Mouse (Mus musculus) MEL (cell line): ENCODE measurements at regions not wholly inside any gene's neighbourhood (a gene's known extent, or its start where the extent isn't known, plus 50 kb on each side); places are given as distances from the start of the nearest gene placed in this dataset.

Experiments used
- DNase-seq: peaks from one replicate; pipeline ENCODE4 v3.0.0; 2011; ENCODE audit warnings: low read depth, low spot score
- H3K27ac ChIP-seq: 2 replicates; pipeline ENCODE4 v1.5.1; 2012; ENCODE audit warnings: low read depth, mild to moderate bottlenecking, control low read depth, low read length, moderate library complexity; ENCODE audit not compliant: control insufficient read depth
- H3K27me3 ChIP-seq, 2 experiments: fragments of 150-350 bp in 1 of 2; sonication (generic) in 1 of 2; 2 replicates each; pipeline ENCODE4 v1.6.1; 2012; ENCODE audit warnings: low read length in 2 of 2, mild to moderate bottlenecking in 2 of 2, improper control_type of control experiment in 1 of 2, moderate library complexity in 1 of 2; ENCODE audit not compliant: insufficient read depth in 2 of 2, control insufficient read depth in 1 of 2
- H3K36me3 ChIP-seq, 2 experiments: 2 replicates each; pipeline ENCODE4 v1.6.1; 2012 to 2014; ENCODE audit warnings: low read length in 2 of 2, improper control_type of control experiment in 1 of 2, inconsistent platforms in 1 of 2, mild to moderate bottlenecking in 1 of 2; ENCODE audit not compliant: insufficient read depth in 2 of 2, control insufficient read depth in 1 of 2
- H3K4me1 ChIP-seq, 2 experiments: fragments of 150-350 bp in 1 of 2; sonication (generic) in 1 of 2; 2 replicates each; pipeline ENCODE4 v1.6.1; 2012; ENCODE audit warnings: low read length in 2 of 2, improper control_type of control experiment in 1 of 2, mild to moderate bottlenecking in 1 of 2; ENCODE audit not compliant: insufficient read depth in 2 of 2, control insufficient read depth in 1 of 2
- H3K4me3 ChIP-seq, 2 experiments: fragments of 150-350 bp in 1 of 2; sonication (generic) in 1 of 2; 2 replicates each; pipeline ENCODE4 v1.5.1; 2012; ENCODE audit warnings: low read depth in 2 of 2, low read length in 2 of 2, mild to moderate bottlenecking in 2 of 2, moderate library complexity in 2 of 2, control low read depth in 1 of 2, improper control_type of control experiment in 1 of 2; ENCODE audit not compliant: control insufficient read depth in 1 of 2, insufficient read depth in 1 of 2
- H3K79me2 ChIP-seq: 2 replicates; pipeline ENCODE4 v1.6.1; 2012; ENCODE audit warnings: mild to moderate bottlenecking, low read length, moderate library complexity; ENCODE audit not compliant: control insufficient read depth, poor library complexity, insufficient read depth
- H3K9ac ChIP-seq: 2 replicates; pipeline ENCODE4 v1.6.1; 2012; ENCODE audit warnings: low read depth, mild to moderate bottlenecking, control low read depth, low read length, moderate library complexity; ENCODE audit not compliant: control insufficient read depth, poor library complexity, severe bottlenecking
- H3K9me3 ChIP-seq: fragments of 150-350 bp; sonication (generic); replicated peaks from 2 replicates; pipeline ENCODE4 v1.6.1; 2012; ENCODE audit warnings: mild to moderate bottlenecking, low read length, improper control_type of control experiment, moderate library complexity; ENCODE audit not compliant: insufficient read depth
- E2F4 ChIP-seq: IDR thresholded peaks from 2 replicates; pipeline ENCODE4 v1.6.1; 2011; ENCODE audit warnings: low read depth, low read length, improper control_type of control experiment, borderline replicate concordance
- ELF1 ChIP-seq: IDR thresholded peaks from 2 replicates; pipeline ENCODE4 v1.6.1; 2014; ENCODE audit warnings: low read depth, mild to moderate bottlenecking, inconsistent platforms, low read length, improper control_type of control experiment, moderate library complexity
- EP300 ChIP-seq, 2 experiments: IDR thresholded peaks; 2 replicates each; pipeline ENCODE4 v1.6.1; 2011; ENCODE audit warnings: improper control_type of control experiment in 2 of 2, low read length in 2 of 2, low read depth in 1 of 2, mild to moderate bottlenecking in 1 of 2
- ETS1 ChIP-seq: IDR thresholded peaks from 2 replicates; pipeline ENCODE4 v1.6.1; 2012; ENCODE audit warnings: low read depth, mild to moderate bottlenecking, inconsistent platforms, low read length, improper control_type of control experiment, moderate library complexity
- GABPA ChIP-seq: IDR thresholded peaks from 2 replicates; pipeline ENCODE4 v1.6.1; 2012; ENCODE audit warnings: low read depth, mild to moderate bottlenecking, inconsistent platforms, low read length, improper control_type of control experiment, moderate library complexity
- HCFC1 ChIP-seq: IDR thresholded peaks from 2 replicates; pipeline ENCODE4 v1.6.1; 2012; ENCODE audit warnings: low read depth, mild to moderate bottlenecking, inconsistent platforms, low read length, improper control_type of control experiment, moderate library complexity
- MAFK ChIP-seq: IDR thresholded peaks from 2 replicates; pipeline ENCODE4 v1.6.1; 2011; ENCODE audit warnings: low read depth, mild to moderate bottlenecking, low read length, improper control_type of control experiment, borderline replicate concordance
- MAZ ChIP-seq: IDR thresholded peaks from 2 replicates; pipeline ENCODE4 v1.6.1; 2012; ENCODE audit warnings: low read depth, mild to moderate bottlenecking, inconsistent platforms, low read length, improper control_type of control experiment
- MEF2A ChIP-seq: IDR thresholded peaks from 2 replicates; pipeline ENCODE4 v1.6.1; 2014; ENCODE audit warnings: low read depth, mild to moderate bottlenecking, inconsistent platforms, low read length, improper control_type of control experiment; ENCODE audit not compliant: poor library complexity, insufficient replicate concordance, severe bottlenecking; ENCODE audit errors: extremely low read depth
- MXI1 ChIP-seq: IDR thresholded peaks from 2 replicates; pipeline ENCODE4 v1.6.1; 2011; ENCODE audit warnings: mild to moderate bottlenecking, low read depth, low read length, improper control_type of control experiment
- MYB ChIP-seq: IDR thresholded peaks from 2 replicates; pipeline ENCODE4 v1.6.1; 2011; ENCODE audit warnings: mild to moderate bottlenecking, low read depth, low read length, improper control_type of control experiment
- NRF1 ChIP-seq: IDR thresholded peaks from 2 replicates; pipeline ENCODE4 v1.6.1; 2014; ENCODE audit warnings: low read depth, mild to moderate bottlenecking, inconsistent platforms, low read length, improper control_type of control experiment, moderate library complexity; ENCODE audit not compliant: poor library complexity, insufficient read depth, severe bottlenecking
- POLR2A ChIP-seq, 2 experiments: IDR thresholded peaks; 2 replicates each; pipeline ENCODE4 v1.6.1; 2011 to 2012; ENCODE audit warnings: low read length in 2 of 2, mild to moderate bottlenecking in 2 of 2, control low read depth in 1 of 2, improper control_type of control experiment in 1 of 2, low read depth in 1 of 2, moderate library complexity in 1 of 2; ENCODE audit not compliant: control insufficient read depth in 1 of 2, insufficient read depth in 1 of 2, poor library complexity in 1 of 2
- POLR2AphosphoS2 ChIP-seq: IDR thresholded peaks from 2 replicates; pipeline ENCODE4 v1.6.1; 2011; ENCODE audit warnings: low read length, improper control_type of control experiment
- RCOR1 ChIP-seq: IDR thresholded peaks from 2 replicates; pipeline ENCODE4 v1.6.1; 2012; ENCODE audit warnings: low read depth, mild to moderate bottlenecking, inconsistent platforms, low read length, improper control_type of control experiment
- SMC3 ChIP-seq: IDR thresholded peaks from 2 replicates; pipeline ENCODE4 v1.6.1; 2011; ENCODE audit warnings: low read depth, low read length, improper control_type of control experiment
- TAL1 ChIP-seq: IDR thresholded peaks from 2 replicates; pipeline ENCODE4 v1.6.1; 2012; ENCODE audit warnings: mild to moderate bottlenecking, inconsistent platforms, low read length, moderate library complexity, mixed read lengths
- TBP ChIP-seq: IDR thresholded peaks from 2 replicates; pipeline ENCODE4 v1.8.0; 2011; ENCODE audit warnings: low read depth, low read length, improper control_type of control experiment
- TCF12 ChIP-seq: IDR thresholded peaks from 2 replicates; pipeline ENCODE4 v1.6.1; 2014; ENCODE audit warnings: low read depth, mild to moderate bottlenecking, inconsistent platforms, low read length, improper control_type of control experiment, moderate library complexity
- UBTF ChIP-seq: IDR thresholded peaks from 2 replicates; pipeline ENCODE4 v1.6.1; 2012; ENCODE audit warnings: low read depth, mild to moderate bottlenecking, inconsistent platforms, low read length, improper control_type of control experiment, moderate library complexity, borderline replicate concordance; ENCODE audit not compliant: insufficient read depth
- USF1 ChIP-seq: IDR thresholded peaks from 2 replicates; pipeline ENCODE4 v1.6.1; 2014; ENCODE audit warnings: low read depth, mild to moderate bottlenecking, inconsistent platforms, low read length, improper control_type of control experiment, moderate library complexity
- USF2 ChIP-seq, 2 experiments: IDR thresholded peaks; 2 replicates each; pipeline ENCODE4 v1.6.1; 2011 to 2012; ENCODE audit warnings: improper control_type of control experiment in 2 of 2, low read length in 2 of 2, borderline replicate concordance in 1 of 2, inconsistent platforms in 1 of 2, low read depth in 1 of 2, mild to moderate bottlenecking in 1 of 2; ENCODE audit not compliant: insufficient read depth in 1 of 2
- ZKSCAN1 ChIP-seq: IDR thresholded peaks from 2 replicates; pipeline ENCODE4 v1.6.1; 2012; ENCODE audit warnings: low read depth, mild to moderate bottlenecking, inconsistent platforms, low read length, improper control_type of control experiment, moderate library complexity
- ZMIZ1 ChIP-seq: IDR thresholded peaks from 2 replicates; pipeline ENCODE4 v1.6.1; 2012; ENCODE audit warnings: low read depth, mild to moderate bottlenecking, inconsistent platforms, low read length, improper control_type of control experiment, moderate library complexity

- Histone ChIP-seq H3K4me1 (no peaks in the 10 kb centered on the region), H3K9me3 (no peaks in the 10 kb centered on the region), H3K9ac (no peak overlapping the region), H3K79me2 (no peaks in the 10 kb centered on the region), H3K27ac (no peak overlapping the region), H3K4me3 (no peak overlapping the region), H3K27me3 (peaks cover 3 to 4% of the 10 kb centered on the region in 2 experiments; a peak in 2 of 4 replicates), H3K36me3 (no peaks in the 10 kb centered on the region)
- DNase-seq: no peak
- TF ChIP-seq UBTF (no peak), ELF1 (no peak), MEF2A (no peak), NRF1 (no peak), TAL1 (no peak), ZMIZ1 (no peak), ETS1 (no peak), POLR2AphosphoS2 (no peak), MAZ (no peak), USF1 (no peak), MXI1 (no peak), MYB (no peak), USF2 (IDR thresholded peaks at IDR 0.05; ENCODE audit: borderline replicate concordance in 1 of 2, insufficient read depth in 1 of 2, low read depth in 1 of 2, low read length in 2 of 2) (no peak), TCF12 (no peak), RCOR1 (no peak)
Observed at GRCm38 (mm10) chr2:167793916-167794315, 104.3 kb upstream of the Tmem189 start.

GRCm38 (mm10) chr2:167792753-167793152, 103.1 kb upstream of the Tmem189 start:
- H3K27me3 ChIP-seq: peaks cover 3 to 4% of the 10 kb centered on the region in 2 experiments; a peak in 2 of 4 replicates
- no peaks in the 10 kb centered on the region for H3K79me2 ChIP-seq
- DNase-seq: no peak
- H3K9me3 ChIP-seq: no peaks in the 10 kb centered on the region
- H3K4me3 ChIP-seq: no peak overlapping the region
- H3K36me3 ChIP-seq: no peaks in the 10 kb centered on the region
- no peak overlapping the region for H3K9ac ChIP-seq
- H3K4me1 ChIP-seq: no peaks in the 10 kb centered on the region
- TF ChIP-seq USF2 (IDR thresholded peaks at IDR 0.05; ENCODE audit: borderline replicate concordance in 1 of 2, insufficient read depth in 1 of 2, low read depth in 1 of 2, low read length in 2 of 2) (no peak), MAFK (no peak), HCFC1 (no peak), TBP (no peak), POLR2AphosphoS2 (no peak), ELF1 (no peak), NRF1 (no peak), ETS1 (no peak), POLR2A (IDR thresholded peaks at IDR 0.05; ENCODE audit: control insufficient read depth in 1 of 2, insufficient read depth in 1 of 2, low read depth in 1 of 2, low read length in 2 of 2, poor library complexity in 1 of 2) (no peak), RCOR1 (no peak), E2F4 (no peak), SMC3 (no peak), EP300 (IDR thresholded peaks at IDR 0.05; ENCODE audit: low read depth in 1 of 2, low read length in 2 of 2) (no peak), GABPA (no peak), ZMIZ1 (no peak), ZKSCAN1 (no peak)
- TF ChIP-seq, all 39 proteins: peak for 0
- no peak overlapping the region for H3K27ac ChIP-seq
